8 mouse cellular contexts compared by ENCODE assay signal in the genomic region with DNA sequence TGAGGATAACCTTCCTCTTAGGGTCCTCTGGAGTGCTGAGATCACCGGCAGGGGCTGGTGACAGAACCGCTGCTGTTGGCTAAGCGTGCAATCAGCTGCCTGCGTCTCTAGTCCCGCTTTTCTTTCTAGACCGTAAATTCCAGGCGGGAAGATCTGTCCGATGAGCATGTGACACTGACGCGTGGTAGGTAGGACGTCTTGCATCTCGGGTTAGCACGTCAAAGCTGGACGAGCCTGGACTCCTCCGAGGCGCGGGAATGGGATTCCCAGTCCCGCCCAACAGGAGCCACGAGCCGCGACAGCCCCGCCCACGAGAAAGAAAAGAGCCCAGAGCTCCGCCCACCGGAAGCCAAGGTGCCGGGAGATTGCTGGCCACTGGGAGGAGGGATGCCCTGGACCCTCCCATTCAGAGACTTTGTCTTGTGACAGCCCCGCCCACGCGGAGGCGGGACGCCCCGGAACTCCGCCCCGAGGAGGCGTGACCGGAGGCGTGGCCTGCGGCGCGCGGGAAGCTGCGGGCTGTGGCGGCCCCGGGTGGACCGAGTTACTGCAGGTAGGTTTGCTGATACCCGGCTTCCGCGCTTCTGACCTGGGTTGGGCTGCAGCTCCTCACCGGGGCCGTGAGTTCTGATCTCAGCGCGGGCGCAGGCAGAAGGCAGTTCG. TPM values are rescaled to one million over a fixed set of nuclear protein-coding genes. Genes with fewer than 3 reads are reported as not detected.
A peak's percentile ranks its signal among the peaks of the same experiment; 100 is the strongest.
DNase-seq lines count a peak whose midpoint lies in the region; ATAC-seq lines count a peak whose summit lies in the region.

A gene (plus strand): TSS at position 479 of the 663 bp plus-strand sequence.

- DNase-seq in adipocyte (ENCODE audit: low spot score), result peak; percentile 95
- DNase-seq in embryo, embryonic 10 days (ENCODE audit: low spot score), result peak; percentile 95
- DNase-seq in gastrocnemius, postnatal 10 days, result peak; percentile 96
- DNase-seq in induced T-regulatory cell, adult 2 months (ENCODE audit: low read depth), result peak; percentile 98
- DNase-seq in left cerebral cortex, adult 9 months (ENCODE audit: low spot score in 2 of 2), result peak; percentile 90 to 96
- peak; percentile 95 for DNase-seq in right cerebral cortex, postnatal 14 days
- peak; percentile 97 to 99 for DNase-seq in urinary bladder, postnatal 36 days (ENCODE audit: low spot score in 2 of 2)

- peak; percentile 95 for ATAC-seq in megakaryocyte progenitor cell, adult 5-6 weeks (replicated peaks; ENCODE audit: poor library complexity)

RNA-seq across cellular contexts. Expression of the gene that starts here (rescaled TPM):
- 1 to 10 TPM; 4.6 to 6.8 TPM for total RNA-seq in gastrocnemius, postnatal 10 days (2021)
- total RNA-seq in megakaryocyte progenitor cell, adult 5-6 weeks (2015), result 38.3 and 49.3 TPM in 2 replicates
- total RNA-seq in megakaryocyte progenitor cell, adult 5-6 weeks (2017), result 51.5 and 51.6 TPM in 2 replicates

Comparison
In these comparisons a context has a peak if more than half of its experiments do, and no peak if none do; other contexts are left out.
1. Peak in every context shown above with its lines: DNase-seq and ATAC-seq.
2. RNA of the gene that starts here (total RNA-seq): 38.3 to 51.6 TPM in megakaryocyte progenitor cell, adult 5-6 weeks; 4.6 to 6.8 TPM in gastrocnemius, postnatal 10 days; every median in the first group is over 4 times any median in the second.